Mouse (Mus musculus) heart, embryonic 14.5 days (tissue): ENCODE measurements at regions not wholly inside any gene's neighbourhood (a gene's known extent, or its start where the extent isn't known, plus 50 kb on each side); places are given as distances from the start of the nearest gene placed in this dataset.

ENCODE experiments used
- ATAC-seq: fragments of 200-750 bp; cut with Nextera tagmentation; 2 replicates; pipeline ENCODE4 v1.8.0; 2017; ENCODE audit warnings: low read depth, moderate TSS enrichment; ENCODE audit not compliant: insufficient number of reproducible peaks, insufficient read depth, low FRiP score
- H3K27ac ChIP-seq, 2 experiments: fragments of 200-500 bp in 1 of 2; fragments of 300-500 bp in 1 of 2; sonication (generic) in 1 of 2; replicated peaks in 1 of 2; 2 replicates each; pipeline ENCODE4 v1.5.1; 2012 to 2014; ENCODE audit warnings: low read depth in 2 of 2, low read length in 2 of 2, control low read depth in 1 of 2, mild to moderate bottlenecking in 1 of 2, mixed read lengths in 1 of 2; ENCODE audit not compliant: control insufficient read depth in 1 of 2, insufficient read depth in 1 of 2
- H3K27me3 ChIP-seq: fragments of 300-500 bp; sonication (generic); 2 replicates; pipeline ENCODE4 v1.6.1; 2014; ENCODE audit warnings: mild to moderate bottlenecking, low read length, control low read depth; ENCODE audit not compliant: control insufficient read depth, insufficient read depth
- H3K36me3 ChIP-seq: fragments of 300-500 bp; sonication (generic); 2 replicates; pipeline ENCODE4 v1.6.1; 2014; ENCODE audit warnings: mild to moderate bottlenecking, control low read depth, low read length, mixed read lengths; ENCODE audit not compliant: control insufficient read depth, insufficient read depth
- H3K4me1 ChIP-seq, 2 experiments: fragments of 200-500 bp in 1 of 2; fragments of 300-500 bp in 1 of 2; sonication (generic) in 1 of 2; 2 replicates each; pipeline ENCODE4 v1.6.1; 2012 to 2014; ENCODE audit warnings: low read length in 2 of 2, control low read depth in 1 of 2, mixed read lengths in 1 of 2; ENCODE audit not compliant: control insufficient read depth in 2 of 2, insufficient read depth in 2 of 2
- H3K4me2 ChIP-seq: fragments of 300-500 bp; sonication (generic); 2 replicates; pipeline ENCODE4 v1.6.1; 2014; ENCODE audit warnings: mild to moderate bottlenecking, low read length
- H3K4me3 ChIP-seq, 2 experiments: fragments of 200-500 bp in 1 of 2; fragments of 300-500 bp in 1 of 2; sonication (generic) in 1 of 2; 2 replicates each; pipeline ENCODE4 v1.5.1; 2012 to 2014; ENCODE audit warnings: low read length in 2 of 2, mild to moderate bottlenecking in 2 of 2, control low read depth in 1 of 2, low read depth in 1 of 2, moderate library complexity in 1 of 2; ENCODE audit not compliant: control insufficient read depth in 1 of 2, insufficient read depth in 1 of 2
- H3K9ac ChIP-seq: fragments of 300-500 bp; sonication (generic); 2 replicates; pipeline ENCODE4 v1.6.1; 2014; ENCODE audit warnings: mild to moderate bottlenecking, low read length
- H3K9me3 ChIP-seq: fragments of 300-500 bp; sonication (generic); 2 replicates; pipeline ENCODE4 v1.6.1; 2016; ENCODE audit warnings: low read length, control low read depth; ENCODE audit not compliant: control insufficient read depth
- WGBS: fragments of 180-500 bp; shearing (Covaris S2); extraction: QIAGEN DNeasy Blood & Tissue Kit; methylation state at CpG from one replicate; pipeline ENCODE4 v1.1.7; 2014; 5-methylcytosine and 5-hydroxymethylcytosine counted together

GRCm38 (mm10) chr11:82668026-82668425 lies 96.1 kb downstream of the Cct6b start:
- Histone ChIP-seq H3K4me1 (no peaks in the 10 kb centered on the region), H3K4me2 (no peak overlapping the region), H3K27me3 (no peaks in the 10 kb centered on the region), H3K27ac (no peak overlapping the region), H3K9ac (no peak overlapping the region), H3K9me3 (no peaks in the 10 kb centered on the region), H3K4me3 (no peak overlapping the region), H3K36me3 (no peaks in the 10 kb centered on the region)
- 73% methylated on average over 1 of the region's 1 CpGs for WGBS
- no peak for ATAC-seq

GRCm38 (mm10) chr11:82664076-82664475 lies 100.0 kb downstream of the Cct6b start:
- no peak overlapping the region for H3K9ac ChIP-seq
- no peaks in the 10 kb centered on the region for H3K4me1 ChIP-seq
- WGBS = 85% methylated on average over 1 of the region's 1 CpGs
- H3K4me2 ChIP-seq = no peak overlapping the region
- no peaks in the 10 kb centered on the region for H3K27me3 ChIP-seq
- H3K9me3 ChIP-seq = no peaks in the 10 kb centered on the region
- no peak overlapping the region for H3K4me3 ChIP-seq
- ATAC-seq = no peak
- no peaks in the 10 kb centered on the region for H3K36me3 ChIP-seq
- no peak overlapping the region for H3K27ac ChIP-seq

GRCm38 (mm10) chr11:82662086-82662485 lies 102.0 kb downstream of the Cct6b start:
- Histone ChIP-seq H3K4me2 (no peak overlapping the region), H3K9ac (no peak overlapping the region), H3K9me3 (no peaks in the 10 kb centered on the region), H3K4me1 (no peaks in the 10 kb centered on the region), H3K36me3 (no peaks in the 10 kb centered on the region), H3K27ac (no peak overlapping the region), H3K4me3 (no peak overlapping the region), H3K27me3 (no peaks in the 10 kb centered on the region)
- ATAC-seq = no peak
- 38% methylated on average over 3 of the region's 3 CpGs for WGBS

GRCm38 (mm10) chr11:82651751-82652150 lies 112.4 kb downstream of the Cct6b start:
- no peak overlapping the region for H3K9ac ChIP-seq
- no peaks in the 10 kb centered on the region for H3K4me1 ChIP-seq
- no peak for ATAC-seq
- H3K4me2 ChIP-seq = no peak overlapping the region
- H3K36me3 ChIP-seq = no peaks in the 10 kb centered on the region
- WGBS = 38% methylated on average over 5 of the region's 5 CpGs
- H3K9me3 ChIP-seq = no peaks in the 10 kb centered on the region
- H3K27ac ChIP-seq = no peak overlapping the region
- H3K27me3 ChIP-seq = no peaks in the 10 kb centered on the region
- H3K4me3 ChIP-seq = no peak overlapping the region

GRCm38 (mm10) chr11:82638513-82638912 lies 125.6 kb downstream of the Cct6b start:
- no peak overlapping the region for H3K4me3 ChIP-seq
- no peak overlapping the region for H3K4me2 ChIP-seq
- H3K27me3 ChIP-seq = no peaks in the 10 kb centered on the region
- H3K9me3 ChIP-seq = no peaks in the 10 kb centered on the region
- no peak overlapping the region for H3K27ac ChIP-seq
- H3K36me3 ChIP-seq = no peaks in the 10 kb centered on the region
- H3K4me1 ChIP-seq = no peaks in the 10 kb centered on the region
- no peak for ATAC-seq
- no peak overlapping the region for H3K9ac ChIP-seq
- WGBS = 29% methylated on average over 4 of the region's 4 CpGs

- H3K4me2 ChIP-seq = no peak overlapping the region
Observed at GRCm38 (mm10) chr11:82632191-82632590, 131.9 kb downstream of the Cct6b start.

GRCm38 (mm10) chr11:82631387-82631786 lies 132.7 kb downstream of the Cct6b start:
- no peaks in the 10 kb centered on the region for H3K27me3 ChIP-seq
- no peaks in the 10 kb centered on the region for H3K36me3 ChIP-seq
- H3K4me3 ChIP-seq = no peak overlapping the region
- no peaks in the 10 kb centered on the region for H3K4me1 ChIP-seq
- 0 out of 2 replicates have a peak, but pooled peaks cover 4% of the 10 kb centered on the region for H3K9me3 ChIP-seq
- WGBS = 46% methylated on average over 4 of the region's 4 CpGs
- no peak overlapping the region for H3K4me2 ChIP-seq
- H3K27ac ChIP-seq = no peak overlapping the region
- H3K9ac ChIP-seq = no peak overlapping the region
- ATAC-seq = no peak

More at GRCm38 (mm10) chr11:82632191-82632590, 131.9 kb downstream of the Cct6b start:
- H3K36me3 ChIP-seq = no peaks in the 10 kb centered on the region
- 0 out of 2 replicates have a peak, but pooled peaks cover 4% of the 10 kb centered on the region for H3K9me3 ChIP-seq
- H3K27ac ChIP-seq = no peak overlapping the region
- 76% methylated on average over 1 of the region's 1 CpGs for WGBS
- no peak overlapping the region for H3K9ac ChIP-seq
- no peaks in the 10 kb centered on the region for H3K27me3 ChIP-seq
- no peak overlapping the region for H3K4me3 ChIP-seq
- H3K4me1 ChIP-seq = no peaks in the 10 kb centered on the region
- no peak for ATAC-seq

- Histone ChIP-seq H3K4me2 (no peak overlapping the region), H3K4me1 (no peaks in the 10 kb centered on the region), H3K36me3 (no peaks in the 10 kb centered on the region), H3K27me3 (0 out of 2 replicates have a peak, but pooled peaks cover 4% of the 10 kb centered on the region), H3K27ac (no peak overlapping the region), H3K9me3 (no peaks in the 10 kb centered on the region), H3K9ac (no peak overlapping the region), H3K4me3 (no peak overlapping the region)
- 34% methylated on average over 7 of the region's 7 CpGs for WGBS
- ATAC-seq = no peak
Observed at GRCm38 (mm10) chr11:82626501-82627111, 137.5 kb downstream of the Cct6b start.
